Mouse (Mus musculus) neural tube, embryonic 11.5 days (tissue): ENCODE data around the gene Zfp93. TPM values are rescaled to one million over a fixed set of nuclear protein-coding genes. Genes with fewer than 3 reads are reported as not detected.

Experiments used
- ATAC-seq: fragments of 200-750 bp; cut with Nextera tagmentation; 2 replicates; pipeline ENCODE4 v1.8.0; 2017; ENCODE audit warnings: moderate number of reproducible peaks, mild to moderate bottlenecking, moderate TSS enrichment, moderate library complexity; ENCODE audit not compliant: insufficient read depth, low FRiP score, low TSS enrichment
- DNase-seq: peaks from one replicate; pipeline ENCODE4 v3.0.0-alpha.2; 2015; ENCODE audit warnings: low spot score
- H3K27ac ChIP-seq: fragments of 300-500 bp; sonication (generic); 2 replicates; pipeline ENCODE4 v1.5.1; 2014; ENCODE audit warnings: low read depth, mild to moderate bottlenecking, low read length
- H3K27me3 ChIP-seq: fragments of 300-500 bp; sonication (generic); 2 replicates; pipeline ENCODE4 v1.6.1; 2014; ENCODE audit warnings: mild to moderate bottlenecking, low read length, mixed read lengths; ENCODE audit not compliant: control insufficient read depth, insufficient read depth
- H3K36me3 ChIP-seq: fragments of 300-500 bp; sonication (generic); 2 replicates; pipeline ENCODE4 v1.6.1; 2014; ENCODE audit warnings: mild to moderate bottlenecking, low read length, moderate library complexity, mixed read lengths; ENCODE audit not compliant: control insufficient read depth, insufficient read depth
- H3K4me1 ChIP-seq: fragments of 300-500 bp; sonication (generic); 2 replicates; pipeline ENCODE4 v1.6.1; 2014; ENCODE audit warnings: low read length, mixed read lengths; ENCODE audit not compliant: control insufficient read depth, insufficient read depth
- H3K4me2 ChIP-seq: fragments of 300-500 bp; sonication (generic); 2 replicates; pipeline ENCODE4 v1.6.1; 2014; ENCODE audit warnings: low read depth, mild to moderate bottlenecking, moderate library complexity
- H3K4me3 ChIP-seq: fragments of 300-500 bp; sonication (generic); 2 replicates; pipeline ENCODE4 v1.5.1; 2014; ENCODE audit warnings: low read depth, low read length
- H3K9ac ChIP-seq: fragments of 300-500 bp; sonication (generic); 2 replicates; pipeline ENCODE4 v1.6.1; 2014; ENCODE audit warnings: mild to moderate bottlenecking, low read length
- H3K9me3 ChIP-seq: fragments of 300-500 bp; sonication (generic); 2 replicates; pipeline ENCODE4 v1.6.1; 2016; ENCODE audit warnings: low read length; ENCODE audit not compliant: control insufficient read depth
- WGBS: fragments of 180-500 bp; shearing (Covaris S2); extraction: QIAGEN DNeasy Blood & Tissue Kit; methylation state at CpG from one replicate; pipeline ENCODE4 v1.1.7; 2014; 5-methylcytosine and 5-hydroxymethylcytosine counted together
- polyA plus RNA-seq: library from polyadenylated mRNA; unstranded; fragments of >200 nt; fragmentation: Nextera tagmentation; extraction: Ambion mirVana; gene quantifications from 2 replicates; pipeline ENCODE4 v1.2.1, GENCODE M21; 2014

Gene Zfp93
- 8.1 and 9.2 TPM in 2 replicates for polyA plus RNA-seq

GRCm38 (mm10) chr7:24270288-24270672 lies at the start of gene Zfp93:
Gene Zfp93, plus strand, starts transcription at chr7:24270420.
- H3K9ac ChIP-seq = peak within 1 kb of the TSS; percentile 73
- 0 out of 2 replicates have a peak, but pooled peaks cover 3% of the 10 kb centered on the region for H3K4me1 ChIP-seq
- peak within 1 kb of the TSS; percentile 67 for H3K4me2 ChIP-seq
- ATAC-seq = peak; percentile 85
- H3K4me3 ChIP-seq = peak within 1 kb of the TSS; percentile 56
- H3K36me3 ChIP-seq = peaks cover 7% of the 10 kb centered on the region
- no peaks in the 10 kb centered on the region for H3K9me3 ChIP-seq
- H3K27ac ChIP-seq = no peak within 1 kb of the TSS
- peak; percentile 84 for DNase-seq
- no peaks in the 10 kb centered on the region for H3K27me3 ChIP-seq
- under 1% methylated on average over 12 of the region's 12 CpGs for WGBS

GRCm38 (mm10) chr7:24237040-24237791 lies 33.0 kb upstream of the Zfp93 start, which contains the start of gene Zfp109:
Gene Zfp109, minus strand, starts transcription at chr7:24237560.
- ATAC-seq (peak; percentile 84), DNase-seq (peak; percentile 73)
- H3K36me3 ChIP-seq = no peaks in the 10 kb centered on the region
- no peaks in the 10 kb centered on the region for H3K4me1 ChIP-seq
- H3K27ac ChIP-seq = no peak within 1 kb of the TSS
- 7% methylated on average over 28 of the region's 28 CpGs for WGBS
- H3K4me2 ChIP-seq = peak within 1 kb of the TSS; percentile 50
- H3K4me3 ChIP-seq = peak within 1 kb of the TSS; percentile 59
- peak within 1 kb of the TSS; percentile 69 for H3K9ac ChIP-seq
- no peaks in the 10 kb centered on the region for H3K27me3 ChIP-seq
- H3K9me3 ChIP-seq = no peaks in the 10 kb centered on the region

- Histone ChIP-seq H3K9me3 (no peaks in the 10 kb centered on the region), H3K27me3 (no peaks in the 10 kb centered on the region), H3K36me3 (no peaks in the 10 kb centered on the region), H3K4me2 (peak overlapping the region; percentile 54), H3K4me1 (no peaks in the 10 kb centered on the region), H3K9ac (no peak overlapping the region), H3K4me3 (peak overlapping the region; percentile 36; the same call in 1 of the 2 replicates), H3K27ac (no peak overlapping the region)
- ATAC-seq (peak; percentile 63; the same call in 1 of the 2 replicates), DNase-seq (no peak)
- 60% methylated on average over 9 of the region's 9 CpGs for WGBS
These were observed 16.2 kb upstream of the Zfp93 start for GRCm38 (mm10) chr7:24253779-24254615.

GRCm38 (mm10) chr7:24254633-24255474 lies 15.4 kb upstream of the Zfp93 start, which contains the start of gene Zfp108:
Gene Zfp108, plus strand, starts transcription at chr7:24254794.
- Histone ChIP-seq H3K9ac (peak within 1 kb of the TSS; percentile 61), H3K27ac (no peak within 1 kb of the TSS), H3K4me3 (peak within 1 kb of the TSS; percentile 36), H3K4me2 (peak within 1 kb of the TSS; percentile 54), H3K27me3 (no peaks in the 10 kb centered on the region), H3K4me1 (no peaks in the 10 kb centered on the region), H3K36me3 (no peaks in the 10 kb centered on the region), H3K9me3 (no peaks in the 10 kb centered on the region)
- peak; percentile 79 for DNase-seq
- 25% methylated on average over 21 of the region's 21 CpGs for WGBS
- ATAC-seq = peak; percentile 78

- no peak overlapping the region for H3K4me3 ChIP-seq
- H3K27ac ChIP-seq = no peak overlapping the region
- no peak for ATAC-seq
- no peaks in the 10 kb centered on the region for H3K9me3 ChIP-seq
- 88% methylated on average over 13 of the region's 13 CpGs for WGBS
- H3K9ac ChIP-seq = no peak overlapping the region
- H3K4me2 ChIP-seq = no peak overlapping the region
- H3K4me1 ChIP-seq = no peaks in the 10 kb centered on the region
- no peaks in the 10 kb centered on the region for H3K27me3 ChIP-seq
- no peaks in the 10 kb centered on the region for H3K36me3 ChIP-seq
- DNase-seq = no peak
These were observed 10.8 kb upstream of the Zfp93 start for GRCm38 (mm10) chr7:24259306-24259999.

GRCm38 (mm10) chr7:24260000-24260312 lies 10.3 kb upstream of the Zfp93 start:
- WGBS = 91% methylated on average over 4 of the region's 4 CpGs
- H3K4me1 ChIP-seq = no peaks in the 10 kb centered on the region
- H3K9me3 ChIP-seq = no peaks in the 10 kb centered on the region
- no peak overlapping the region for H3K9ac ChIP-seq
- no peak overlapping the region for H3K4me3 ChIP-seq
- ATAC-seq (no peak), DNase-seq (no peak)
- no peak overlapping the region for H3K27ac ChIP-seq
- no peaks in the 10 kb centered on the region for H3K36me3 ChIP-seq
- no peaks in the 10 kb centered on the region for H3K27me3 ChIP-seq
- H3K4me2 ChIP-seq = no peak overlapping the region

DNA sequence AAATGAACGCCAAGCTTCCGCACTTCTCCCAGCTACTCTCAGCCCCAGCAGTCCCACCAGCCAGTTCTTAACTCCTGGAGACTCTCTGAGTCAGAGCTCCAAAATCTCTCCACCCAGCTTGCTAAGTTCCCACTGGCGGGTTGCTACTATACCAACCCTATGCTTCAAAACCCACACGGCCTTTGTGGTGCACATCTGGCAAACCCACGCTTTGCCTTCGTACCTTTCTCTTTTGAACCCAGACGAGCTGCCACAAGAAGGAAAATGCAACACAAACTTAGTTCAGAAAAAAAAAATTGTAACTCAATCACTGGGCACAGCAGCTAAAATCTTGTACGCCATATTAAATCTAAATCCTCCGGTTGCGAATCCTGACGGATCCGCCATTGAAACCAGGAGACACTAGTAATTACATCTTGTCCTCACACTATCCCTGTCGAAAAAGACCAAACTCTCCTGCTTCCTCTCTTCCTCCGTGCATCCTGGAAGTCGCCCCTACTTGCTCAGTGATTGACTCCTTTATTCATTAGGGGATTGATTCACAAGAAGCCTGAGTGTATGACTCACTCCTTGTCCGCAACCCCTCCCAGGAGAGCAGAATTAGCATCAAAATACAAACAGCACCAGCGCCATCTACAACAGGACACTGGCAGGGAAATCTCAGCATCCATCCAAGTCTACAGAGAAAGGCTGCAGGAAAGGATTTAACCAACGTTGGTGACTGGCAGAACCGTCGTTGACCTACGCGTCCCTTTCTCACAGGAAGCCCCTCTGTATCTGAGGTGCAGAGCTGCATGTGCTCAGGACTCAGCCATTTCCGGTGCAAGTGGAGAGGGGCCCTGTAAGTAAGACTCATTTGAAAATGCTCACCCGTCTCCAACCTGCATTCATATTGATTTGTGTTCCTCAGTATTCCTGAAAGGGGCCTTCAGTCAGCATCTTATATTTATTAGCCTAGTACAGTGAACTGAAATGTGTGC lies 1.8 kb upstream of the Zfp93 start:
- no peak overlapping the region for H3K9ac ChIP-seq
- 0 out of 2 replicates have a peak, but pooled peaks cover 3% of the 10 kb centered on the region for H3K4me1 ChIP-seq
- ATAC-seq (no peak), DNase-seq (no peak)
- no peak overlapping the region for H3K27ac ChIP-seq
- no peak overlapping the region for H3K4me2 ChIP-seq
- H3K4me3 ChIP-seq = no peak overlapping the region
- H3K27me3 ChIP-seq = no peaks in the 10 kb centered on the region
- 70% methylated on average over 24 of the region's 24 CpGs for WGBS
- H3K36me3 ChIP-seq = no peaks in the 10 kb centered on the region
- no peaks in the 10 kb centered on the region for H3K9me3 ChIP-seq
